Mouse (Mus musculus) lung, postnatal 0 days (tissue): Measurements from ENCODE around the gene Lcmt1.

Source experiments
- CTCF ChIP-seq: IDR thresholded peaks from 2 replicates; pipeline ENCODE4 v1.5.1; 2016; ENCODE audit warnings: antibody characterized with exemption, mild to moderate bottlenecking
- EP300 ChIP-seq: IDR thresholded peaks from 2 replicates; pipeline ENCODE4 v1.6.1; 2016; ENCODE audit warnings: antibody characterized with exemption, mild to moderate bottlenecking, control low read depth

GRCm38 (mm10) chr7:123450515-123450914 lies 80.9 kb downstream of the Lcmt1 start:
- TF ChIP-seq CTCF (no peak), EP300 (no peak)
